Mouse (Mus musculus) liver, adult 2 months (tissue): ENCODE data around the gene Cct3.

ENCODE experiments used
- CTCF ChIP-seq: fragments of 200-500 bp; IDR thresholded peaks from 2 replicates; pipeline ENCODE4 v1.5.1; 2011; ENCODE audit warnings: low read depth, low read length, control low read depth
- POLR2A ChIP-seq: fragments of 200-500 bp; IDR thresholded peaks from 2 replicates; pipeline ENCODE4 v1.6.1; 2011; ENCODE audit warnings: low read length, control low read depth; ENCODE audit not compliant: insufficient read depth; ENCODE audit errors: extremely low read depth

- TF ChIP-seq CTCF: no peak
- no peak for TF ChIP-seq POLR2A
These were observed 2.3 kb downstream of the Cct3 start for GRCm38 (mm10) chr3:88299172-88299571.
